Comparison of ENCODE assay signal across 34 mouse cellular contexts in genomic region chr13:32667386-32667785, GRCm38 (mm10).
"Had no signal": no experiment of that assay in that cellular context is flagged by ENCODE, and none has a peak within 500 bp of the region (broad histone marks: within the 10 kb centered on the region; RNA-seq: fewer than 3 reads in every experiment).

No protein-coding gene starts in this region.

- H3K36me3 ChIP-seq: heart, embryonic 10.5 days; heart, embryonic 12.5 days; heart, embryonic 13.5 days; heart, embryonic 15.5 days; hindbrain, embryonic 10.5 days; hindbrain, embryonic 12.5 days; hindbrain, embryonic 13.5 days; hindbrain, embryonic 15.5 days; intestine, embryonic 15.5 days; kidney, embryonic 15.5 days had no signal

- H3K4me1 ChIP-seq: hindbrain, embryonic 10.5 days; hindbrain, embryonic 12.5 days; hindbrain, embryonic 13.5 days; hindbrain, embryonic 15.5 days; intestine, embryonic 15.5 days had no signal

- H3K4me3 ChIP-seq: heart, embryonic 10.5 days; heart, embryonic 12.5 days; heart, embryonic 13.5 days; heart, embryonic 15.5 days; hindbrain, embryonic 10.5 days; hindbrain, embryonic 12.5 days; hindbrain, embryonic 13.5 days; hindbrain, embryonic 15.5 days; intestine, embryonic 15.5 days; kidney, embryonic 15.5 days; layer of hippocampus, adult 2 months had no signal

- H3K27me3 ChIP-seq: hindbrain, embryonic 12.5 days; hindbrain, embryonic 13.5 days; hindbrain, embryonic 15.5 days; intestine, embryonic 15.5 days had no signal

- H3K9me3 ChIP-seq: heart, embryonic 10.5 days; heart, embryonic 12.5 days; heart, embryonic 13.5 days; heart, embryonic 15.5 days; hindbrain, embryonic 10.5 days; hindbrain, embryonic 12.5 days; hindbrain, embryonic 13.5 days; hindbrain, embryonic 15.5 days; intestine, embryonic 15.5 days; kidney, embryonic 15.5 days had no signal

- H3K9ac ChIP-seq: heart, embryonic 12.5 days; heart, embryonic 13.5 days; heart, embryonic 15.5 days; hindbrain, embryonic 12.5 days; hindbrain, embryonic 13.5 days; hindbrain, embryonic 14.5 days; hindbrain, embryonic 15.5 days; intestine, embryonic 15.5 days; kidney, embryonic 15.5 days had no signal

- DNase-seq: heart, postnatal 10 days; heart, postnatal 14 days; heart, postnatal 36 days; heart, postnatal 4 days; kidney, adult 11 months; kidney, adult 18-20 months; kidney, adult 2 months; kidney, adult 8-10 months; kidney, adult 9 months; kidney, postnatal 10 days; kidney, postnatal 14 days; kidney, postnatal 25 days; kidney, postnatal 36 days; kidney, postnatal 4 days; layer of hippocampus, adult 9-11 months; layer of hippocampus, postnatal 36 days had no signal

- H3K4me2 ChIP-seq: heart, embryonic 11.5 days; heart, embryonic 12.5 days; heart, embryonic 13.5 days; heart, embryonic 15.5 days; hindbrain, embryonic 12.5 days; hindbrain, embryonic 13.5 days; hindbrain, embryonic 14.5 days; hindbrain, embryonic 15.5 days; intestine, embryonic 15.5 days; kidney, embryonic 15.5 days had no signal

- ATAC-seq: hindbrain, postnatal 0 days; inflammation-experienced regulatory T-cells, adult 6 months; intestine, embryonic 15.5 days; intestine, embryonic 16.5 days; intestine, postnatal 0 days had no signal

- H3K27ac ChIP-seq: heart, embryonic 10.5 days; heart, embryonic 13.5 days; heart, embryonic 15.5 days; hindbrain, embryonic 10.5 days; hindbrain, embryonic 12.5 days; hindbrain, embryonic 13.5 days; hindbrain, embryonic 14.5 days; hindbrain, embryonic 15.5 days; hindbrain, postnatal 0 days; intestine, embryonic 15.5 days; kidney, embryonic 15.5 days; kidney, postnatal 0 days; layer of hippocampus, adult 2 months had no signal
